Mouse (Mus musculus) lung, adult 2 months (tissue): ENCODE measurements around the gene Asdurf.

Source experiments
- CTCF ChIP-seq: fragments of 200-500 bp; IDR thresholded peaks from 2 replicates; pipeline ENCODE4 v1.5.1; 2011; ENCODE audit warnings: mild to moderate bottlenecking, low read length, control low read depth; ENCODE audit not compliant: insufficient read depth
- POLR2A ChIP-seq: fragments of 200-500 bp; IDR thresholded peaks from 2 replicates; pipeline ENCODE4 v1.6.1; 2011; ENCODE audit warnings: low read depth, mild to moderate bottlenecking, control low read depth, low read length, borderline replicate concordance; ENCODE audit errors: extremely low read depth

DNA sequence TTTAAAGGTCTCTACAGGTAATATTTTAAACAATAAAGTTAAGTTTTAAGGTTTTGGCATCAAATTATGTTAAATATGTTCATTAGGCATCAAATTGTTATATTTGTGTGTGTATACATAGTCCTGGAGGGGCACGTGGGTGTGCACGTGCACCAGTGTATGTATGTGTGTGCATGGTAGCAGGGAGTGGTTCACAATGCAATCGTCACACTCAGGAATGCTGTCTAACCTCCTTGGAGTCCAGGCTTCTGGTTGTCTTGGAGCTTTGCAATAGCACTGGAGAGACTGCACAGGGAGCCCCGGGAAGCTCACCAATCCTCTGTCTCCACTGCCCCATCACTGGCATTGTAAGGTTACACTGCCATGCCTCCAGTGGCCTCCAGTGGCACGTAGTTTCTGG lies 29.2 kb downstream of the Asdurf start:
- TF ChIP-seq CTCF = no peak
- TF ChIP-seq POLR2A = no peak
